Mouse (Mus musculus): ENCODE data around the gene Slc52a3. TPM values are rescaled to one million over a fixed set of nuclear protein-coding genes. Genes with fewer than 3 reads are reported as not detected.

Gene Slc52a3
- polyA plus RNA-seq, 1 experiment from 2014 or later: 1.4 TPM

MicroRNAs encoded within 50 kb of the gene (microRNA counts, 519-probe panel; counts per million panel counts)
- microRNA mmu-miR-1953: not detected

Small RNAs within 50 kb of the gene (microRNA-seq; reads per million reads assigned to microRNA genes)
- 0.65 reads per million for gene Mir1953

Other genes with a start within 250 kb of the Slc52a3 start
- 0.17 and 0.55 TPM in 2 replicates for gene Rspo4, start 153.6 kb upstream of the Slc52a3 start, polyA plus RNA-seq (2014; fragmentation: Nextera tagmentation; extraction: Ambion mirVana)
- gene Angpt4, start 85.3 kb upstream of the Slc52a3 start, polyA plus RNA-seq (2014; fragmentation: Nextera tagmentation; extraction: Ambion mirVana): 0.08 and 0.31 TPM in 2 replicates
- 39.8 and 42.7 TPM in 2 replicates for gene Fam110a, start 16.3 kb upstream of the Slc52a3 start, polyA plus RNA-seq (2014; fragmentation: Nextera tagmentation; extraction: Ambion mirVana)
- 10.9 and 13.6 TPM in 2 replicates for gene Scrt2, start 85.0 kb downstream of the Slc52a3 start, polyA plus RNA-seq (2014; fragmentation: Nextera tagmentation; extraction: Ambion mirVana)
- gene Srxn1, start 109.0 kb downstream of the Slc52a3 start, polyA plus RNA-seq (2014; fragmentation: Nextera tagmentation; extraction: Ambion mirVana): 22.5 and 26.2 TPM in 2 replicates
- gene Tcf15, start 147.1 kb downstream of the Slc52a3 start, polyA plus RNA-seq (2014; fragmentation: Nextera tagmentation; extraction: Ambion mirVana): 1.6 and 2.3 TPM in 2 replicates
- gene Csnk2a1, start 230.3 kb downstream of the Slc52a3 start, polyA plus RNA-seq (2014; fragmentation: Nextera tagmentation; extraction: Ambion mirVana): 104 and 150 TPM in 2 replicates

All from hindbrain, embryonic 14.5 days (tissue).